Mouse (Mus musculus) cerebellum, adult 11-12 months (tissue): Measurements from ENCODE around the gene Tmem35b.
"Not testable (repeated sequence)": the region's sequence is repeated elsewhere in the genome, so short reads cannot be mapped to it uniquely, and the experiment has no call there.

ENCODE experiments used
- DNase-seq: peaks from one replicate; pipeline ENCODE4 v3.0.0; 2022

Gene Tmem35b

GRCm38 (mm10) chr4:127123391-127123790, at the start of gene Tmem35b:
TSS of gene Tmem35b (plus strand) at chr4:127123691.
- no peak for DNase-seq

DNA sequence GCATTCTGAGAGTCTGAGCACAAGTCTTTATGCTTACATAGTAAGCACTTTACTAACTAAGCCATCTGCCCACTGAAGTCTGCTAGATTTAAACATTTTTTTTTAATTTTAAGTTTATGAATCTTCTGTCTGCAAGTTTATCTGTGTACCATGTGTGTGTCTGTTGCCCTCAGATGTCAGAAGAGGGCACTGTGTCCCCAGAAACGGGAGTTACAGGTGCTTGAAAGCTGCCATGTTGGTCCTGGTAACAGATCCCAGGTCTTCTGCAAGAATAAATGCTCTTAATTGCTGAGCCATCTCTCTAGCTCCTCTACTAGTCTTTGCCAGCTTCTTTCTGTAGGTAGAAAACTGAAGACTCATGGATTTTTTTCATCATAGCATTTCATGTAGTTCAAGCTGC, 48.6 kb upstream of the Tmem35b start:
- no peak for DNase-seq

GRCm38 (mm10) chr4:127076875-127077548, 46.5 kb upstream of the Tmem35b start, which contains the start of gene Zmym6:
TSS of gene Zmym6 (plus strand) at chr4:127077383.
- peak; percentile 96 for DNase-seq

DNA sequence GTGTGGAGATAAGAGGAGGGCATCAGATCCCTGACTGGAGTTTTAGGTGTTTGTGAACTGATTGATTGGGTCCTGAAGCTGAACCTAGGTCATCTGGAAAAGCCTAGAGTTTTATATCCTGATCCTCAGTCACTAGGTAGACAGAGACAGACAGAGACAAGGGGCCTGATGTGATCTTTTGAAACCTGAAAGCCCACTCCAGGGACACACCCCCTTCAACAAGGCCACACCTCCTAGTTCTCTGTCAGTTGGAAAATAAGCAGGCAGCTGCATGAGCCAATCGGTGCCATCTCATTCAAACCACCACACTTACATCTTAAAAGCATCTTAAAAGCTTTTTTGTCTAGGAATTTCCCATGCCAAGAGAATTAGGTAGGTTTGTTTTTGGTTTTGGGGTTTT, 42.7 kb upstream of the Tmem35b start:
- DNase-seq: no peak

DNA sequence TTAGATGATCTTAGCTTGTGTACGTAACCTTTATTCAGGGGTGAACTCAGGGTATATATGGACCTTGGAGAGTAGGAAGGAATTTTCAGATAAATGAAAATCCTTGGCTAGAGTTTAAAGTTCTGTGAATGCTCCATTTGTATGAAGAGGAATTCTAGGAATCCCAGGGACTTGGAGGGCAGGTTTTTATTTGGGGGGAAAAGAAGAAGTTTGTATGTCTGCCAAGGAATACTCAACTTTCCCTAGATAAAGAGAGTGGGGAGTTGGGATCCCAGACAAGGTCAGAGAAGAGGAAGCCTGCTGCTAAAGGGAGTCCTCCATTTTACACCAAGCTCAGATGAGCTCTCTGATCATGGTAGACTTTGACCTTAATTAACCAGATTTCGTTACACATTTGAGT, 40.4 kb upstream of the Tmem35b start:
- no peak for DNase-seq

GRCm38 (mm10) chr4:127085761-127086160, 37.7 kb upstream of the Tmem35b start:
- no peak for DNase-seq

GRCm38 (mm10) chr4:127091188-127091587, 32.3 kb upstream of the Tmem35b start:
- no peak for DNase-seq

GRCm38 (mm10) chr4:127095090-127095489, 28.4 kb upstream of the Tmem35b start:
- DNase-seq: no peak

DNA sequence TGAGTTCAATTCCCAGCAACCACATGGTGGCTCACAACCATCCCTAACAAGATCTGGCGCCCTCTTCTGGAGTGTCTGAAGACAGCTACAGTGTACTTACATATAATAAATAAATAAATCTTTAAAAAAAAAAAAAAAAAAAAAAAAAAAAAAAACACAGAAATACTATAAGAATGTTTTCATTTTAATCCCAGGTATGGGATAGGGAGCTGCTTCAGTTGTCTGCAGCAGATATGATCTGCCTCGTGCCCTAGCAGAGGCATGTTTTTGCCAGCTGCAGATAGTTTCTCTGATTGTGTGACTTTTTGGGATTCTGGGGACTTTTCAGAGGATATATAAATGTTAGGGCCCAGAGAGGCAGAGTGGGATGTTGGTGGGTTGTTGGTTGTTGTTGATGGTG, 23.9 kb upstream of the Tmem35b start:
- not testable (repeated sequence) for DNase-seq

DNA sequence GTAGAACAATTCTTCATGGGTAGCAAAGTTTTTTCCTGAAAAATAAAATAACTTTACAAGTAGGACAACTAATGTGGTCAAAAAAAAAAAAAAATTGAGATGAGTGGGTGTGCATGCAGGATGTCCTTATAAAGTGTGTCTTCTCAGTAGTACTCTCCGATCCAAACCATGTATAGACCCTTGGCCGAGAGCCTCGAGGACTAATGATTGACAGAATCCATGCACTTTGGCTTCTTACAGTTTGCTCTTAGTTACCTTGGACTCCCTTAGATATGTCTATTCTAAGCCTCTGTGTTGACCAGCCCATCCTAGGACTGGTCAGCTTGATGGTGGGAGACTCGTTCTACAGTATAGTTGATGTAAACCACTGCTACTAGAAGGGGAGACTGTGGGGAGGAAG, 15.9 kb upstream of the Tmem35b start:
- no peak for DNase-seq

GRCm38 (mm10) chr4:127110570-127110969, 12.9 kb upstream of the Tmem35b start:
- DNase-seq: no peak

DNA sequence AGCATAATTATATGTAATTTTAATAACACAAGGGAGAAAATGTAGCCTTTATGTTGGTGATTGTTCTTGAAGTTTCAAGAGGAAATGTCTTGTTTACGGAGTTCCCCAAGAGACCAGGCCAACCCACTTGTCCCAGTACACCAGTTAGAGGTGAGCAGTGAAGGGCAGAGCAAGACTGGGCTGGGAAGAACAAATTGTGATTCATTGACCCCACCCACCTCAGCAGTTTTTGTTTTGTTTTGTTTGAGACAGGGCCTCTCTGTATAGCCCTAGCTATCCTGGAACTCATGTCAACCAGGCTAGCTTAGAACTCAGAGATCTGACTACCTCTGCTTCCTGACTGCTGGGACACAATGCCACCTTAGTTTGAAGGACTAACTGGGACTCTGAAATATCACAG, 840 bp downstream of the Tmem35b start:
- DNase-seq: no peak

DNA sequence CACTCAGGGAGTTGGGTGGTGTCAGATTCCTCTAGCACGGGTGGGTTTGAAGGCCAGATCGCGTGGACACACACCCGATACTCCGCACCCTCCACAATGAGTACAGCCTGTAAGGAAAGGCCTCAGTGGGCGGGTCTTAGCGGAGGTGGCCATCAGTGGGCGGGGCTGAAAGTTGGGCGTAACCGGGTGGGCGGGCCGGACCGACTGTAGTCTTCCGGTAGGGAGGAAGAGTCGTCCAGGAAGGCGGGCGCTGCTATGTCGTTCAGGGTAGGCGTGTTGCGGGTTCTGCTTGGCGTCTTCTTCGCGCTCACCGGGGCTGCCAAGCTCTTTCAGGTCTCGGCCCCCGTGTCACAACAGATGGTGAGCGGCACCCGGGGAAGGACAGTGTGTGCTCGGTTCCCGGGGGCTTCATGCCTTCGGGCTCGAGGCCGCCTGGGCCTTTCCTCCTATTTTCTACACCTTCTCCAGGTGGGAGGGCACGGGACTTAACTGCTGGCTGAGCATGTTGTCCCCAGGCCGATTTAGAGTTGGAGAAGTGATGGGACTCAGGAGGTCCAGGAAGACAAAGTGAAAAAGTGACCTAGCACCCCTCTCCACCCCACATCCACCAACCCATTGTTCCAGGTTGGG, 2.5 kb downstream of the Tmem35b start:
- DNase-seq: peak; percentile 75

- no peak for DNase-seq
Observed at GRCm38 (mm10) chr4:127134687-127135086, 11.2 kb downstream of the Tmem35b start.

DNA sequence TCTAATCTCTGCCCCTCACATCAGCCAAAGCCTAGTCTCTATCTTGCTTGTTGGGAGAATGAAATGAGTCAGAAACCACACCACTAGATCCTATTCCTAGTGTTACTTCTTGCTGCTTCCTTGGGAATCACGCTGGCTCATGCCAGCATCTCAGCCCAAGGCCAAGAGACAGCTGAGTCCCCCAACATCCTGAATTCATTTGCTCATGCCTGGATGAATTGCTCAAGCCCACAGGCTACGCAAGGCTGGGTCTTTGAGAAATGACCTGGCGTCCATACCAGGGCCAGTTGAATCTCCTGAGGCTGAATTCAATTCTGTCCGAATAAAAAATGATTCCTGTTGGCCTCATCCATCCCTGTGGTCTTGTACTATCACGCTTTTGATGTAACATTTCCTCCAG, 14.1 kb downstream of the Tmem35b start:
- no peak for DNase-seq

GRCm38 (mm10) chr4:127138486-127138885, 15.0 kb downstream of the Tmem35b start:
- DNase-seq: no peak

GRCm38 (mm10) chr4:127150031-127150430, 26.5 kb downstream of the Tmem35b start:
- DNase-seq: no peak

DNA sequence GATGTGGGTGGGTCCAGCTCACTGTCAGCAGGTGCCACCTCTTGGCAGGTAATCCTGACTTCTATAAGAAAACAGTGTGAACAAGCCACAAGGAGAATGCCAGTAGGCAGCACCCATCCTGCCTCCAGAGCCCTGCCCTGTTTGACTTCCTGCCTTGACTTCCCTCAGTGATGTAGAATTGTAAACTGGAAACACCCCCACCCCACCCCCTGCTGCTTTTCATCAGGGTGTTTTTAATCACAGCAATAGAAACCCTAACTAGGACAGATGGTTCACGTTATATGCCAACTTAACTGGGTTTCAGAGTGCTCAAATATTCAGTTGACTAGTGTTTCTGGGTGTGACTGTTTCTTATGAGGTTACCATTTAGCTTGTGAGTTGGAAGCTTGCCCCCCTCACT, 29.9 kb downstream of the Tmem35b start:
- DNase-seq: no peak

- no peak for DNase-seq
Observed at GRCm38 (mm10) chr4:127155757-127156156, 32.3 kb downstream of the Tmem35b start.

DNA sequence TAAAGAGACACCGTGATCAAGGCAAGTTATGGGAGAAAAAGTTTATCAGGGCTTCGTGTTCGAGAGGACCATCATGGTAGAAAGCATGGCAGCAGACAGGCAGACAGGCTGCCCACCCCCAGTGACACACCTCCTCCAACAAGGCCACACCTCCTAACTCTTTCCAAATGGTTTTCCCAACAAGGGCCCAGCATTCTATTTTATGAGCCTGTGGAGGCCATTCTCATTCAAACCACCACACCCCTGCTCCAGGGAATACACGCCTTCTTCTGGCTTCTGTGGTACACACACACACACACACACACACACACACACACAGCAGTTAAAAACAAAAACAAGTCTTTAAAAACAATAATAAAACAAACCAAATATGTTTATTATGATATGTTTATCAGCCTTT, 34.3 kb downstream of the Tmem35b start:
- no peak for DNase-seq

GRCm38 (mm10) chr4:127163926-127164325, 40.4 kb downstream of the Tmem35b start:
- DNase-seq: no peak

GRCm38 (mm10) chr4:127167096-127167495, 43.6 kb downstream of the Tmem35b start:
- no peak for DNase-seq

- DNase-seq: peak; percentile 53
Observed at GRCm38 (mm10) chr4:127167731-127168130, 44.2 kb downstream of the Tmem35b start.

- DNase-seq: peak; percentile 89
Observed at GRCm38 (mm10) chr4:127168211-127168913, 44.9 kb downstream of the Tmem35b start.
